Mouse (Mus musculus) left cerebral cortex, postnatal 4 days (tissue): ENCODE data around the gene Olfr1454. TPM values are rescaled to one million over a fixed set of nuclear protein-coding genes. Genes with fewer than 3 reads are reported as not detected.

Source experiments
- DNase-seq: peaks from one replicate; pipeline ENCODE4 v3.0.0-alpha.2; 2022
- intact Hi-C: fragments of 180-260 bp; cut with DNase I; formaldehyde crosslinking; loops from one replicate; pipeline ENCODE4 v1.15.1; 2025
- total RNA-seq, 2 experiments: library from RNA; stranded (reverse); gene quantifications; 2 replicates each; pipeline ENCODE4 v1.2.3; 2021

Gene Olfr1454
- not detected for total RNA-seq

- DNase-seq, result no peak
- intact Hi-C loops, result no loop called here
Measured at GRCm38 (mm10) chr19:13060310-13060709, at the start of gene Olfr1454. Olfr1454 (plus strand) TSS chr19:13060610.

GRCm38 (mm10) chr19:13028227-13028626 lies 32.2 kb upstream of the Olfr1454 start, which contains the start of gene Olfr1453:
Olfr1453 (minus strand) TSS chr19:13028327.
- intact Hi-C loops, result no loop called here
- DNase-seq, result no peak

- intact Hi-C loops, result no loop called here
- DNase-seq, result no peak
Measured at GRCm38 (mm10) chr19:13093908-13094307, 33.5 kb downstream of the Olfr1454 start.

GRCm38 (mm10) chr19:13097791-13098190 lies 37.4 kb downstream of the Olfr1454 start, which contains the start of gene Olfr1457:
Olfr1457 (minus strand) TSS chr19:13097891.
- DNase-seq, result no peak
- intact Hi-C loops, result no loop called here

- DNase-seq, result no peak
- intact Hi-C loops, result no loop called here
Measured at GRCm38 (mm10) chr19:13106675-13107074, 46.3 kb downstream of the Olfr1454 start, which contains the start of gene Olfr1458. Olfr1458 (minus strand) TSS chr19:13106775.

Other genes with a start within 250 kb of the Olfr1454 start
- not detected for gene Gm5244, start 213.9 kb upstream of the Olfr1454 start, total RNA-seq
- gene Olfr1444, start 203.3 kb upstream of the Olfr1454 start, total RNA-seq, result not detected
- not detected for gene Olfr1445, start 176.8 kb upstream of the Olfr1454 start, total RNA-seq
- not detected for gene Olfr1446, start 167.1 kb upstream of the Olfr1454 start, total RNA-seq
- gene Olfr1447, start 156.9 kb upstream of the Olfr1454 start, total RNA-seq, result not detected
- gene Olfr1448, start 136.2 kb upstream of the Olfr1454 start, total RNA-seq, result not detected
- gene Olfr1449, start 129.8 kb upstream of the Olfr1454 start, total RNA-seq, result not detected
- gene Olfr1450, start 110.4 kb upstream of the Olfr1454 start, total RNA-seq, result not detected
- gene Olfr1451, start 65.6 kb upstream of the Olfr1454 start, total RNA-seq, result not detected
- gene Olfr1453, start 32.3 kb upstream of the Olfr1454 start, total RNA-seq, result not detected
- gene Olfr1457, start 37.3 kb downstream of the Olfr1454 start, total RNA-seq, result not detected
- gene Olfr1458, start 46.2 kb downstream of the Olfr1454 start, total RNA-seq, result not detected
- under 1 TPM; 0.12 to 0.22 TPM for gene Olfr1459, start 88.9 kb downstream of the Olfr1454 start, total RNA-seq
- gene Olfr1461, start 102.4 kb downstream of the Olfr1454 start, total RNA-seq, result not detected
- not detected for gene Olfr1462, start 125.1 kb downstream of the Olfr1454 start, total RNA-seq
- not detected for gene Olfr1463, start 170.7 kb downstream of the Olfr1454 start, total RNA-seq